Mouse (Mus musculus) myocyte (in vitro differentiated cells): ENCODE results near the gene Ryr2. TPM values are rescaled to one million over a fixed set of nuclear protein-coding genes. Genes with fewer than 3 reads are reported as not detected.

ENCODE experiments used
- H3K27me3 ChIP-seq: one replicate; pipeline ENCODE4 v1.6.1; 2011; ENCODE audit not compliant: control insufficient read depth, insufficient read depth, insufficient read length
- H3K36me3 ChIP-seq: one replicate; pipeline ENCODE4 v1.6.1; 2011; ENCODE audit not compliant: control insufficient read depth, insufficient read depth
- H3K4me2 ChIP-seq: one replicate; pipeline ENCODE4 v1.6.1; 2011; ENCODE audit warnings: low read depth, control low read depth
- H3K4me3 ChIP-seq: one replicate; pipeline ENCODE4 v1.5.1; 2011; ENCODE audit warnings: mild to moderate bottlenecking, control low read depth, moderate library complexity
- H3K79me2 ChIP-seq: one replicate; pipeline ENCODE4 v1.6.1; 2011; ENCODE audit not compliant: control insufficient read depth, insufficient read depth
- H3ac ChIP-seq: one replicate; pipeline ENCODE4 v1.6.1; 2011; ENCODE audit not compliant: control insufficient read depth, insufficient read length
- CEBPB ChIP-seq: IDR thresholded peaks from 2 replicates; pipeline ENCODE4 v1.6.1; 2011; ENCODE audit warnings: mild to moderate bottlenecking, moderate library complexity; ENCODE audit not compliant: poor library complexity, insufficient read depth, severe bottlenecking
- E2F4 ChIP-seq: IDR thresholded peaks from one replicate; pipeline ENCODE4 v1.6.1; 2011; ENCODE audit warnings: mild to moderate bottlenecking, control low read depth, moderate library complexity; ENCODE audit not compliant: insufficient read depth
- MAX ChIP-seq: IDR thresholded peaks from one replicate; pipeline ENCODE4 v1.6.1; 2011; ENCODE audit warnings: low read depth, mild to moderate bottlenecking, control low read depth
- MYOD1 ChIP-seq, 3 experiments: IDR thresholded peaks; one replicate each; pipeline ENCODE4 v1.6.1; 2011; ENCODE audit warnings: control low read depth in 2 of 3, low read depth in 2 of 3, mild to moderate bottlenecking in 2 of 3, moderate library complexity in 1 of 3; ENCODE audit not compliant: insufficient read length in 2 of 3, control insufficient read depth in 1 of 3
- MYOG ChIP-seq, 3 experiments: IDR thresholded peaks; one replicate each; pipeline ENCODE4 v1.6.1; 2011; ENCODE audit warnings: control low read depth in 2 of 3, low read depth in 2 of 3, mild to moderate bottlenecking in 2 of 3; ENCODE audit not compliant: insufficient read length in 2 of 3, control insufficient read depth in 1 of 3, insufficient read depth in 1 of 3
- POLR2A ChIP-seq: IDR thresholded peaks from one replicate; pipeline ENCODE4 v1.6.1; 2011; ENCODE audit warnings: low read depth, mild to moderate bottlenecking, control low read depth, moderate library complexity; ENCODE audit not compliant: insufficient read length
- POLR2AphosphoS2 ChIP-seq: IDR thresholded peaks from one replicate; pipeline ENCODE4 v1.6.1; 2011; ENCODE audit warnings: low read depth, control low read depth; ENCODE audit not compliant: insufficient read length
- REST ChIP-seq: IDR thresholded peaks from one replicate; pipeline ENCODE4 v1.6.1; 2011; ENCODE audit warnings: mild to moderate bottlenecking, control low read depth, moderate library complexity; ENCODE audit not compliant: insufficient read depth, insufficient read length
- SRF ChIP-seq: IDR thresholded peaks from one replicate; pipeline ENCODE4 v1.6.1; 2011; ENCODE audit warnings: low read depth; ENCODE audit not compliant: control insufficient read depth, insufficient read length
- TCF12 ChIP-seq: IDR thresholded peaks from one replicate; pipeline ENCODE4 v1.6.1; 2011; ENCODE audit warnings: mild to moderate bottlenecking, control low read depth; ENCODE audit not compliant: poor library complexity, insufficient read depth, severe bottlenecking
- TCF3 ChIP-seq: IDR thresholded peaks from one replicate; pipeline ENCODE4 v1.6.1; 2011; ENCODE audit warnings: low read depth, control low read depth; ENCODE audit not compliant: insufficient read length
- USF1 ChIP-seq: IDR thresholded peaks from one replicate; pipeline ENCODE4 v1.6.1; 2011; ENCODE audit warnings: low read depth, mild to moderate bottlenecking, control low read depth, moderate library complexity
- polyA plus RNA-seq: library from polyadenylated mRNA; unstranded; fragments of >200 nt; fragmentation: generic; extraction: Trizol; gene quantifications from one replicate; pipeline ENCODE4 v1.2.1, GENCODE M21; 2012; ENCODE audit warnings: missing spikeins

The Ryr2 gene
- polyA plus RNA-seq, 1 experiment = not detected

DNA sequence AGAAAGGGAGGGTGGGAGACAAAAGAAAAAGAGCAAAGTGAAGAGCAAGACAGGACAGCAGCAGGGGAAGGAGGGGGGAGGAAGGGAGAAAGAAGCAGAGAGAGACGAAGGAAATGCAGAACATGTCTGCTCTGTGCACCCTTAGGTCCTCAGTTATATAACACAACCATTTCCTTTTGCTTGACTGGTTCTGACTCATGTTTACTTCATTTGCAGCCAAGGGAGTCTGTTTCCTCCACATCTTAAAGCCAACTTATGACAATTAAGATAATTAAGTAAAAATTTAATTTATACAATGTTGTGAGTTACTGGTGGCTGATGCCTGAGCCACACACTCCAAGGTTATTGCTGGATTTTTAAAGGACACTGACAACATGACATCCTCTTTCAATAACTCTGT is 569.9 kb downstream of the Ryr2 start:
- TF ChIP-seq TCF3 = no peak
- no peak for TF ChIP-seq MYOG (IDR thresholded peaks at IDR 0.05; ENCODE audit: control insufficient read depth in 1 of 3, insufficient read depth in 1 of 3, insufficient read length in 2 of 3, low read depth in 2 of 3)
- TF ChIP-seq USF1 = no peak
- no peak for TF ChIP-seq MYOD1 (IDR thresholded peaks at IDR 0.05; ENCODE audit: control insufficient read depth in 1 of 3, insufficient read length in 2 of 3, low read depth in 2 of 3)
- TF ChIP-seq POLR2A = no peak
- Histone ChIP-seq H3K27me3 (no peaks in the 10 kb centered on the region), H3K36me3 (no peaks in the 10 kb centered on the region), H3K79me2 (no peaks in the 10 kb centered on the region), H3ac (no peak overlapping the region), H3K4me3 (no peak overlapping the region), H3K4me2 (no peak overlapping the region)

DNA sequence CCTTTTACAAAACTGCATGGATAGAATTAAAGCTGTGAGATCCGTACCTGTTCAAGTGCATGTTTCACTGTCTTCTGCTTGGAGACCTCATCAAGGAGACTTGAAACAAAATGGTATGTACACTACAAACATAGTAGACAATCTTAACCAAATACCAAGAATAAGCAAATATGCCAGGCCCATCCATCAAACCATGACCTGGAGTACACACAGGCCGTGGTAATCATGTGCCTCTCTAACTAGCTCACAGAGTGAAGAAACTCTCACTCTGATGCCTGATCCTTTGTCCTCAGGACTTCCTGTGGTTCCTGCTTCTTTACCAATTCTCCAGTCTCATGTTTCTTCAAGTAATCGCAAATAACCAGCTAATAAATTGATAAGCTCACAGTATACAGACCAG is 570.9 kb downstream of the Ryr2 start:
- H3K27me3 ChIP-seq = no peaks in the 10 kb centered on the region
- no peaks in the 10 kb centered on the region for H3K36me3 ChIP-seq
- no peak overlapping the region for H3ac ChIP-seq
- H3K79me2 ChIP-seq = no peaks in the 10 kb centered on the region
- no peak for TF ChIP-seq TCF3
- TF ChIP-seq E2F4 = no peak
- TF ChIP-seq MYOD1 (IDR thresholded peaks at IDR 0.05; ENCODE audit: control insufficient read depth in 1 of 3, insufficient read length in 2 of 3, low read depth in 2 of 3) = no peak
- TF ChIP-seq TCF12 = no peak
- no peak for TF ChIP-seq POLR2A
- H3K4me3 ChIP-seq = no peak overlapping the region
- no peak overlapping the region for H3K4me2 ChIP-seq

- H3K36me3 ChIP-seq = no peaks in the 10 kb centered on the region
- H3K4me3 ChIP-seq = no peak overlapping the region
- no peaks in the 10 kb centered on the region for H3K79me2 ChIP-seq
- no peak overlapping the region for H3K4me2 ChIP-seq
- H3K27me3 ChIP-seq = no peaks in the 10 kb centered on the region
- no peak overlapping the region for H3ac ChIP-seq
- TF ChIP-seq MYOG (IDR thresholded peaks at IDR 0.05; ENCODE audit: control insufficient read depth in 1 of 3, insufficient read depth in 1 of 3, insufficient read length in 2 of 3, low read depth in 2 of 3) (no peak), MAX (no peak), REST (no peak), CEBPB (no peak), TCF12 (no peak), USF1 (no peak), MYOD1 (IDR thresholded peaks at IDR 0.05; ENCODE audit: control insufficient read depth in 1 of 3, insufficient read length in 2 of 3, low read depth in 2 of 3) (no peak), E2F4 (no peak), POLR2A (no peak), POLR2AphosphoS2 (no peak), TCF3 (no peak), SRF (no peak)
Observed at GRCm38 (mm10) chr13:11533265-11533664, 573.5 kb downstream of the Ryr2 start.

GRCm38 (mm10) chr13:11532014-11532890 is 574.5 kb downstream of the Ryr2 start:
- TF ChIP-seq MYOG (IDR thresholded peaks at IDR 0.05; ENCODE audit: control insufficient read depth in 1 of 3, insufficient read depth in 1 of 3, insufficient read length in 2 of 3, low read depth in 2 of 3) = no peak
- TF ChIP-seq E2F4 = no peak
- no peak for TF ChIP-seq TCF3
- no peak for TF ChIP-seq SRF
- no peak for TF ChIP-seq USF1
- TF ChIP-seq CEBPB = no peak
- TF ChIP-seq MAX = no peak
- TF ChIP-seq POLR2A = no peak
- TF ChIP-seq TCF12 = no peak
- no peak for TF ChIP-seq MYOD1 (IDR thresholded peaks at IDR 0.05; ENCODE audit: control insufficient read depth in 1 of 3, insufficient read length in 2 of 3, low read depth in 2 of 3)
- no peak for TF ChIP-seq REST
- no peak for TF ChIP-seq POLR2AphosphoS2
- Histone ChIP-seq H3K36me3 (no peaks in the 10 kb centered on the region), H3K27me3 (no peaks in the 10 kb centered on the region), H3K4me3 (no peak overlapping the region), H3K4me2 (no peak overlapping the region), H3K79me2 (no peaks in the 10 kb centered on the region), H3ac (no peak overlapping the region)

DNA sequence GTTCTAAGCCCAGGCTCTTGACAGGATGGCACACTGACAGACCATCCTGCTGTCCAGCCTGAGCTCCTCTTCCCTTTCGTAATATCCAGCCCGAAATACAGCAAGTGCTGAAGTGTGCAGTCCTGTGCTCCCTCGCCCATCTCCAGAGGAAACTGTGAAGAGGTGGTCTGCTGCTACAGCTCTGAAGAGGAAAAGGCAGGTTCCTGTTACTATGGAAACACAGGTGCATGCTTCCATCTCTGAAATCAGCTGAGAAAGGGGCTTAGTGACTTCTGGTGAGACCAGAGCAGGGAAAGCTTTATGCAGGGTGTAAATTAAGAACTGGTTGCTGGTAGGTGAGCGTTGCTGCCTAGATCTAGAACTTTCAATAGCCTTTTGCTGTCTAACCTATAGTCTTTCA is 583.1 kb downstream of the Ryr2 start:
- TF ChIP-seq SRF (no peak), MYOD1 (IDR thresholded peaks at IDR 0.05; ENCODE audit: control insufficient read depth in 1 of 3, insufficient read length in 2 of 3, low read depth in 2 of 3) (no peak), USF1 (no peak), MYOG (IDR thresholded peaks at IDR 0.05; ENCODE audit: control insufficient read depth in 1 of 3, insufficient read depth in 1 of 3, insufficient read length in 2 of 3, low read depth in 2 of 3) (no peak), POLR2A (no peak), E2F4 (no peak), TCF3 (no peak), CEBPB (no peak), POLR2AphosphoS2 (no peak), MAX (no peak), REST (no peak), TCF12 (no peak)
- H3ac ChIP-seq = no peak overlapping the region
- no peaks in the 10 kb centered on the region for H3K27me3 ChIP-seq
- no peak overlapping the region for H3K4me3 ChIP-seq
- H3K36me3 ChIP-seq = no peaks in the 10 kb centered on the region
- no peak overlapping the region for H3K4me2 ChIP-seq
- H3K79me2 ChIP-seq = no peaks in the 10 kb centered on the region
